Mouse (Mus musculus): ENCODE data around the gene Svs3a. TPM values are rescaled to one million over a fixed set of nuclear protein-coding genes. Genes with fewer than 3 reads are reported as not detected.
"Not testable (repeated sequence)": the region's sequence is repeated elsewhere in the genome, so short reads cannot be mapped to it uniquely, and the experiment has no call there.

The Svs3a gene
- polyA plus RNA-seq (2016; fragmentation: Nextera tagmentation; extraction: Ambion mirVana), result not detected in 2 replicates

- not testable (repeated sequence) for H3K27ac ChIP-seq (ENCODE audit: poor library complexity, severe bottlenecking); H3K27me3 ChIP-seq (replicated peaks); H3K4me1 ChIP-seq (replicated peaks); H3K4me3 ChIP-seq; ATAC-seq (ENCODE audit: insufficient number of reproducible peaks, low FRiP score); H3K4me2 ChIP-seq; H3K36me3 ChIP-seq; H3K9ac ChIP-seq; H3K9me3 ChIP-seq (replicated peaks)
- WGBS, result 66% methylated on average over 1 of the region's 1 CpGs
Measured at GRCm38 (mm10) chr2:164288968-164289367, at the start of gene Svs3a. Gene Svs3a (plus strand): TSS chr2:164289268.

- H3K27ac ChIP-seq (ENCODE audit: poor library complexity, severe bottlenecking); H3K4me2 ChIP-seq; H3K4me1 ChIP-seq (replicated peaks); H3K9me3 ChIP-seq (replicated peaks); H3K4me3 ChIP-seq; H3K36me3 ChIP-seq; ATAC-seq (ENCODE audit: insufficient number of reproducible peaks, low FRiP score); H3K27me3 ChIP-seq (replicated peaks); H3K9ac ChIP-seq: not testable (repeated sequence)
- WGBS, result 50% methylated on average over 1 of the region's 1 CpGs
Measured at GRCm38 (mm10) chr2:164256540-164256939, 32.5 kb upstream of the Svs3a start, which contains the start of gene Svs3b. Gene Svs3b (minus strand): TSS chr2:164256640.

- 88% methylated on average over 4 of the region's 4 CpGs for WGBS
- Histone ChIP-seq H3K27me3 (replicated peaks) (no peaks in the 10 kb centered on the region), H3K4me1 (replicated peaks) (no peaks in the 10 kb centered on the region), H3K4me3 (no peak within 1 kb of the TSS), H3K36me3 (no peaks in the 10 kb centered on the region), H3K27ac (ENCODE audit: poor library complexity, severe bottlenecking) (no peak within 1 kb of the TSS), H3K4me2 (no peak within 1 kb of the TSS), H3K9ac (no peak within 1 kb of the TSS), H3K9me3 (replicated peaks) (no peaks in the 10 kb centered on the region)
- no peak for ATAC-seq (ENCODE audit: insufficient number of reproducible peaks, low FRiP score)
Measured at GRCm38 (mm10) chr2:164278359-164278758, 10.7 kb upstream of the Svs3a start, which contains the start of gene Svs4. Gene Svs4 (minus strand): TSS chr2:164278459.

GRCm38 (mm10) chr2:164312599-164312998, 23.5 kb downstream of the Svs3a start:
- Histone ChIP-seq H3K27me3 (replicated peaks) (0 out of 2 replicates have a peak, but pooled peaks cover 2% of the 10 kb centered on the region), H3K4me2 (no peak overlapping the region), H3K9me3 (replicated peaks) (no peaks in the 10 kb centered on the region), H3K4me1 (replicated peaks) (no peaks in the 10 kb centered on the region), H3K9ac (no peak overlapping the region), H3K4me3 (no peak overlapping the region), H3K27ac (ENCODE audit: poor library complexity, severe bottlenecking) (no peak overlapping the region), H3K36me3 (no peaks in the 10 kb centered on the region)
- 72% methylated on average over 5 of the region's 5 CpGs for WGBS
- no peak for ATAC-seq (ENCODE audit: insufficient number of reproducible peaks, low FRiP score)

DNA sequence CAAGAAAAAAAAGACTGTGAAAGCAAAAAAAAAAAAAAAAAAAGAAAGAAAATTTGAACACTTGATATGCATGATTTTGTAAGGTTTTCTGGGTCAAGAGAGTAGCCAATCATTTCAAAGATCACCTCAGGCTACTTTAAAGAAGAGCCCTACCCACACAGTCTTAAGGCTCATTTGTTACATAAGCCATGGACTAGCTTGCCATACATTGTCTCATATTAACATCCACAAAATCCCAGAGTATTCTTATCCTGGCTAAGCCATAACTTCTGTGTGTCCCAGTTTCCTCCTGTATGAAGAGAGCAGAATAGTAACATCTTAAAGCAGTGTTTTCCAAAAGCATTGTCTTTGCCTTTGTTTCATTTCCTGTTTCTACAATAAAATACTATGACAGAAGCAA, 26.4 kb downstream of the Svs3a start:
- not testable (repeated sequence) for H3K9ac ChIP-seq; ATAC-seq (ENCODE audit: insufficient number of reproducible peaks, low FRiP score); H3K4me1 ChIP-seq (replicated peaks)

DNA sequence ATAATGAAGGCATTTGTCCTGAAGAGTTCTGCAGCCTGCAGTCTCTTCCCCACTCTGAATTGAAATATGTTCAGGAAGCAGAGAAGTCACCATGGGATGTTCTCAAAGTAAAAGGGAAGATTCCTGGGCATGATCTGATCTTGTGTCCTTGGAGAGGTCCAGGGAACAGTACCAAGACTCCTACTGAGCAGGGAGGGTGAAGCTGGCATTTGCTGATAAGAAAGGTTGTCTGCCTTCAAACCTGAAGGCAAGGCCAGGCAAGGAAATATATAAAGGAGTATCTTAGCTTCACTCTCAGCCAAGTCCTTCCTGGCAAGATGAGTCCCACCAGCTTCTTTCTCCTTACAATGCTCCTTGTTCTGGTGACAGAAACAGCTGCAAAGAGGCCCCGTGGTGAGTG, 27.4 kb downstream of the Svs3a start, which contains the start of gene Svs6:
Svs6 (plus strand) TSS at position 301 of the 400 bp plus-strand sequence.
- H3K27ac ChIP-seq (ENCODE audit: poor library complexity, severe bottlenecking); ATAC-seq (ENCODE audit: insufficient number of reproducible peaks, low FRiP score); H3K9ac ChIP-seq; H3K4me1 ChIP-seq (replicated peaks); H3K9me3 ChIP-seq (replicated peaks); H3K27me3 ChIP-seq (replicated peaks); H3K4me3 ChIP-seq; H3K4me2 ChIP-seq; H3K36me3 ChIP-seq: not testable (repeated sequence)
- 87% methylated on average over 1 of the region's 1 CpGs for WGBS

More for the DNA sequence above, 26.4 kb downstream of the Svs3a start:
- not testable (repeated sequence) for H3K36me3 ChIP-seq; H3K27me3 ChIP-seq (replicated peaks); H3K4me3 ChIP-seq; H3K27ac ChIP-seq (ENCODE audit: poor library complexity, severe bottlenecking); H3K9me3 ChIP-seq (replicated peaks); H3K4me2 ChIP-seq

GRCm38 (mm10) chr2:164320983-164321382, 31.9 kb downstream of the Svs3a start:
- Histone ChIP-seq H3K4me2 (no peak overlapping the region), H3K9ac (no peak overlapping the region), H3K36me3 (no peaks in the 10 kb centered on the region), H3K9me3 (replicated peaks) (no peaks in the 10 kb centered on the region), H3K4me3 (no peak overlapping the region), H3K27ac (ENCODE audit: poor library complexity, severe bottlenecking) (no peak overlapping the region), H3K27me3 (replicated peaks) (0 out of 2 replicates have a peak, but pooled peaks cover 4% of the 10 kb centered on the region), H3K4me1 (replicated peaks) (no peaks in the 10 kb centered on the region)
- WGBS, result 78% methylated on average over 6 of the region's 6 CpGs
- ATAC-seq (ENCODE audit: insufficient number of reproducible peaks, low FRiP score), result no peak

- not testable (repeated sequence) for H3K9ac ChIP-seq; H3K4me1 ChIP-seq (replicated peaks); H3K27me3 ChIP-seq (replicated peaks); ATAC-seq (ENCODE audit: insufficient number of reproducible peaks, low FRiP score); H3K27ac ChIP-seq (ENCODE audit: poor library complexity, severe bottlenecking); H3K4me3 ChIP-seq; H3K36me3 ChIP-seq; H3K9me3 ChIP-seq (replicated peaks); H3K4me2 ChIP-seq
- WGBS, result 51% methylated on average over 3 of the region's 3 CpGs
Measured at GRCm38 (mm10) chr2:164332440-164332839, 43.4 kb downstream of the Svs3a start, which contains the start of gene Svs5. Gene Svs5 (plus strand): TSS chr2:164332740.

Other genes starting within 250 kb of the Svs3a start
- 22.1 and 23.4 TPM in 2 replicates for gene Stk4, start 218.9 kb upstream of the Svs3a start, polyA plus RNA-seq (2016; fragmentation: Nextera tagmentation; extraction: Ambion mirVana)
- gene Tomm34, start 218.1 kb upstream of the Svs3a start, polyA plus RNA-seq (2016; fragmentation: Nextera tagmentation; extraction: Ambion mirVana), result 55.7 and 56.6 TPM in 2 replicates
- gene Kcns1, start 118.2 kb upstream of the Svs3a start, polyA plus RNA-seq (2016; fragmentation: Nextera tagmentation; extraction: Ambion mirVana), result 0.15 and 0.18 TPM in 2 replicates
- gene Wfdc5, start 106.5 kb upstream of the Svs3a start, polyA plus RNA-seq (2016; fragmentation: Nextera tagmentation; extraction: Ambion mirVana), result not detected in 2 replicates
- not detected in 2 replicates for gene Wfdc12, start 98.7 kb upstream of the Svs3a start, polyA plus RNA-seq (2016; fragmentation: Nextera tagmentation; extraction: Ambion mirVana)
- gene Wfdc15a, start 89.1 kb upstream of the Svs3a start, polyA plus RNA-seq (2016; fragmentation: Nextera tagmentation; extraction: Ambion mirVana), result not detected in 2 replicates
- not detected in 2 replicates for gene Wfdc15b, start 67.6 kb upstream of the Svs3a start, polyA plus RNA-seq (2016; fragmentation: Nextera tagmentation; extraction: Ambion mirVana)
- gene Svs2, start 50.8 kb upstream of the Svs3a start, polyA plus RNA-seq (2016; fragmentation: Nextera tagmentation; extraction: Ambion mirVana), result not detected in 2 replicates
- gene Svs3b, start 32.6 kb upstream of the Svs3a start, polyA plus RNA-seq (2016; fragmentation: Nextera tagmentation; extraction: Ambion mirVana), result not detected in 2 replicates
- gene Svs4, start 10.8 kb upstream of the Svs3a start, polyA plus RNA-seq (2016; fragmentation: Nextera tagmentation; extraction: Ambion mirVana), result not detected in 2 replicates
- gene Svs6, start 27.5 kb downstream of the Svs3a start, polyA plus RNA-seq (2016; fragmentation: Nextera tagmentation; extraction: Ambion mirVana), result not detected in 2 replicates
- not detected in 2 replicates for gene Svs5, start 43.5 kb downstream of the Svs3a start, polyA plus RNA-seq (2016; fragmentation: Nextera tagmentation; extraction: Ambion mirVana)
- gene Slpi, start 99.8 kb downstream of the Svs3a start, polyA plus RNA-seq (2016; fragmentation: Nextera tagmentation; extraction: Ambion mirVana), result 0.44 and 1.2 TPM in 2 replicates
- 0.19 and 0.28 TPM in 2 replicates for gene Rbpjl, start 113.9 kb downstream of the Svs3a start, polyA plus RNA-seq (2016; fragmentation: Nextera tagmentation; extraction: Ambion mirVana)
- gene Matn4, start 115.9 kb downstream of the Svs3a start, polyA plus RNA-seq (2016; fragmentation: Nextera tagmentation; extraction: Ambion mirVana), result 6.2 and 6.4 TPM in 2 replicates
- gene Sdc4, start 154.6 kb downstream of the Svs3a start, polyA plus RNA-seq (2016; fragmentation: Nextera tagmentation; extraction: Ambion mirVana), result 40.1 and 40.6 TPM in 2 replicates
- 36.4 and 40.3 TPM in 2 replicates for gene Sys1, start 167.7 kb downstream of the Svs3a start, polyA plus RNA-seq (2016; fragmentation: Nextera tagmentation; extraction: Ambion mirVana)
- gene Gm20458, start 171.7 kb downstream of the Svs3a start, polyA plus RNA-seq (2016; fragmentation: Nextera tagmentation; extraction: Ambion mirVana), result 11.8 and 16.9 TPM in 2 replicates
- gene Trp53tg5, start 184.5 kb downstream of the Svs3a start, polyA plus RNA-seq (2016; fragmentation: Nextera tagmentation; extraction: Ambion mirVana), result 0.19 TPM in 1 of 2 replicates, not detected in the other
- 7.3 and 11.3 TPM in 2 replicates for gene Dbndd2, start 196.8 kb downstream of the Svs3a start, polyA plus RNA-seq (2016; fragmentation: Nextera tagmentation; extraction: Ambion mirVana)
- 53.4 and 54.3 TPM in 2 replicates for gene Pigt, start 208.3 kb downstream of the Svs3a start, polyA plus RNA-seq (2016; fragmentation: Nextera tagmentation; extraction: Ambion mirVana)

All from heart, embryonic 12.5 days (tissue).